Mouse (Mus musculus): Measurements from ENCODE around the gene Dok5. TPM values are rescaled to one million over a fixed set of nuclear protein-coding genes. Genes with fewer than 3 reads are reported as not detected.

Gene Dok5
- polyA plus RNA-seq, 1 experiment from 2014 or later = 6.1 TPM

- Histone ChIP-seq H3K36me3 (no peaks in the 10 kb centered on the region), H3K4me1 (no peaks in the 10 kb centered on the region), H3K27me3 (replicated peaks) (no peaks in the 10 kb centered on the region), H3K9ac (no peak overlapping the region), H3K9me3 (no peaks in the 10 kb centered on the region), H3K4me2 (no peak overlapping the region), H3K4me3 (no peak overlapping the region), H3K27ac (replicated peaks) (no peak overlapping the region)
- 80% methylated on average over 13 of the region's 13 CpGs for WGBS
- ATAC-seq (ENCODE audit: extremely low read depth, insufficient number of reproducible peaks, low FRiP score, low TSS enrichment) = no peak
Observed at GRCm38 (mm10) chr2:170902204-170903028, 170.8 kb downstream of the Dok5 start.

DNA sequence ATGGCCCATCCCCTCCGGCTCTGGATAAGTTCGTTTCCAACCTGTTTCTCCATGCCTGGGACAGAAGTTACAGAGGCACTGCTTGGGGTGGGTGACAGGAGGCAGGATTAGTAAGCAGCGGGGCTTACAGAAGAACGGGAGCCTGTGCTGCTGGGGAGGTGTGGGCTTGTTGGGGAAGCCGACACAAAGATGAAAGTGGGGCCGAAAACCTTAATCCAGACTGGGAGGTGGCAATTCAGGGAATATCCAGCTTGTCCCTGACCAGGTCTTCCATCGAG is 171.4 kb downstream of the Dok5 start:
- H3K4me2 ChIP-seq = no peak overlapping the region
- no peak overlapping the region for H3K4me3 ChIP-seq
- no peak for ATAC-seq (ENCODE audit: extremely low read depth, insufficient number of reproducible peaks, low FRiP score, low TSS enrichment)
- WGBS = 80% methylated on average over 7 of the region's 7 CpGs
- no peaks in the 10 kb centered on the region for H3K4me1 ChIP-seq
- H3K27ac ChIP-seq (replicated peaks) = no peak overlapping the region
- no peak overlapping the region for H3K9ac ChIP-seq
- no peaks in the 10 kb centered on the region for H3K27me3 ChIP-seq (replicated peaks)
- no peaks in the 10 kb centered on the region for H3K36me3 ChIP-seq
- no peaks in the 10 kb centered on the region for H3K9me3 ChIP-seq

DNA sequence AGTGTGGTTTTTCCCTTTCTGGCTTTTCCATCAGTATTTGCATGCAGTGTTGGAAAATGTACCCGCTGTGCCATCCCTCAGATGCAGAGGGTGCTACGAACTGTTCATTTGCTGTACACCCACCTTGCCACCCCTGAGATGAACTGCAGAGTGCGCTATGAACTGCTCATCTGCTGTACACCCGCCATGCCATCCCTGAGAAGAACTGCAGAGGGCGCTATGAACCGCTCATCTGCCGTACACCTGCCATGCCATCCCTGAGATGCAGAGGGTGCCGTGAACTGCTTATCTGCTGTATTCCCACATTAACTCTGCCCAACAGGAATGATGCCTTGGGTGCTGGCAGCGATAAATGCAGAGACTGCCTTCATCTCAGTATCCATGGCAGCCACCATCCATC is 171.8 kb downstream of the Dok5 start:
- Histone ChIP-seq H3K4me3 (no peak overlapping the region), H3K27ac (replicated peaks) (no peak overlapping the region), H3K36me3 (no peaks in the 10 kb centered on the region), H3K9ac (no peak overlapping the region), H3K4me1 (no peaks in the 10 kb centered on the region), H3K4me2 (no peak overlapping the region), H3K9me3 (no peaks in the 10 kb centered on the region), H3K27me3 (replicated peaks) (no peaks in the 10 kb centered on the region)
- 79% methylated on average over 9 of the region's 9 CpGs for whole genome bisulfite sequencing
- ATAC-seq (ENCODE audit: extremely low read depth, insufficient number of reproducible peaks, low FRiP score, low TSS enrichment) = no peak

DNA sequence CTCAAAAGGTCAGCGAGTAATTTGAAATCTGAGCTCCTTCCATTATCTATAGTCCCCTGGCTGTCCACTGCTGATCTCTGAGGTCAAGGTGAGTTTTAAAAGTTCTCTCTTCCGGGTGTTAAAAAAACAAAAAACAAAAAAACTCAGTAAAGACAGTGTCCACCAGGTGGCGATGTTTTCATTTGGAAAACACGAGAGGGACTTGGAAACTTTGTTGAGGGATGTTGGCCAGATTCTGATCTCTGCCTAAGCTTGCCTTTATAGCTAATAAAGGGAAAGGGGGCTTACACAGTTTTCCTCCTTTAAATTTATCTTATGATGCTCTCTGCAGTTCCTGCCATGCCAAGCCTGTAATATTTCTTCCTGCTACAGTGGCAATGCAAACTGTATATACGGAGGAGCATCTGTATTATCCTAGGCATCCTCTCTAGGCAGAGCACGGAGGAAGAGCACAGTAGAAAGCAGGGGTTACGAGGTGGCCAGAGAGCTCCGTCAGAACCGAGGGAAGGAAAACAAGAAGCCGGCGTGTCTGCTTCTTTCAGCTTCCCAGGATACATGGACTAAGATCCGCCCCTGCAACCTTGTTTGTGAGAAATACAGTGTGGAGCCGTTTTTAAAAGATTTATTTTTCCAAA is 181.1 kb downstream of the Dok5 start:
- no peak overlapping the region for H3K27ac ChIP-seq (replicated peaks)
- H3K27me3 ChIP-seq (replicated peaks) = peaks cover 10% of the 10 kb centered on the region; the same call in 1 of the 2 replicates
- 38% methylated on average over 13 of the region's 13 CpGs for WGBS
- H3K4me1 ChIP-seq = peaks cover 6% of the 10 kb centered on the region; the same call in 1 of the 2 replicates
- no peak overlapping the region for H3K4me3 ChIP-seq
- no peak for ATAC-seq (ENCODE audit: extremely low read depth, insufficient number of reproducible peaks, low FRiP score, low TSS enrichment)
- H3K36me3 ChIP-seq = no peaks in the 10 kb centered on the region
- no peaks in the 10 kb centered on the region for H3K9me3 ChIP-seq
- H3K9ac ChIP-seq = no peak overlapping the region
- H3K4me2 ChIP-seq = no peak overlapping the region

- H3K4me2 ChIP-seq = no peak overlapping the region
- no peak overlapping the region for H3K9ac ChIP-seq
- H3K36me3 ChIP-seq = no peaks in the 10 kb centered on the region
- ATAC-seq (ENCODE audit: extremely low read depth, insufficient number of reproducible peaks, low FRiP score, low TSS enrichment) = no peak
- peaks cover 10% of the 10 kb centered on the region; the same call in 1 of the 2 replicates for H3K27me3 ChIP-seq (replicated peaks)
- H3K27ac ChIP-seq (replicated peaks) = no peak overlapping the region
- 82% methylated on average over 11 of the region's 11 CpGs for WGBS
- H3K4me1 ChIP-seq = peaks cover 6% of the 10 kb centered on the region; the same call in 1 of the 2 replicates
- no peak overlapping the region for H3K4me3 ChIP-seq
- no peaks in the 10 kb centered on the region for H3K9me3 ChIP-seq
Observed at GRCm38 (mm10) chr2:170913863-170914262, 182.3 kb downstream of the Dok5 start.

DNA sequence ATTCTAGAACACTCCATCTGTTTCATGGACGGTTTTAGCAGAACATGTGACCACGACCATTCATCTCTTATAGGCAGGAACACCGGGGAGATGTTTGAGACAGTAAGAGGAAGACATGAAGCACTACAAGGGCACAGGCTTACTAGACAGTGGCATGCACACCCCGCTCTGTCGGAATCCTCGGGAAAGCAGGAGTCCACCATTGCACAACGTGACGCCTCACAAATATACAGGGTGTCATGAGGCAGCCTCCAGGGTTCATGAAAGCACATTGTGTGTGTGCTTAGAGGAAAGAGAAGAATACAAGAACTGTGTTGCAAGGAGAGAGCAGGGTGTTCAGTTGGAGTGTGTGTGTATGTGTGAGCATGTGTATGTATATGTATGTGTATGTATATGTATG is 184.0 kb downstream of the Dok5 start:
- H3K9ac ChIP-seq = no peak overlapping the region
- no peak overlapping the region for H3K27ac ChIP-seq (replicated peaks)
- H3K27me3 ChIP-seq (replicated peaks) = peaks cover 10% of the 10 kb centered on the region; the same call in 1 of the 2 replicates
- WGBS = 79% methylated on average over 8 of the region's 8 CpGs
- no peak overlapping the region for H3K4me3 ChIP-seq
- no peaks in the 10 kb centered on the region for H3K9me3 ChIP-seq
- H3K4me1 ChIP-seq = peaks cover 6% of the 10 kb centered on the region; the same call in 1 of the 2 replicates
- no peaks in the 10 kb centered on the region for H3K36me3 ChIP-seq
- ATAC-seq (ENCODE audit: extremely low read depth, insufficient number of reproducible peaks, low FRiP score, low TSS enrichment) = no peak
- H3K4me2 ChIP-seq = no peak overlapping the region

DNA sequence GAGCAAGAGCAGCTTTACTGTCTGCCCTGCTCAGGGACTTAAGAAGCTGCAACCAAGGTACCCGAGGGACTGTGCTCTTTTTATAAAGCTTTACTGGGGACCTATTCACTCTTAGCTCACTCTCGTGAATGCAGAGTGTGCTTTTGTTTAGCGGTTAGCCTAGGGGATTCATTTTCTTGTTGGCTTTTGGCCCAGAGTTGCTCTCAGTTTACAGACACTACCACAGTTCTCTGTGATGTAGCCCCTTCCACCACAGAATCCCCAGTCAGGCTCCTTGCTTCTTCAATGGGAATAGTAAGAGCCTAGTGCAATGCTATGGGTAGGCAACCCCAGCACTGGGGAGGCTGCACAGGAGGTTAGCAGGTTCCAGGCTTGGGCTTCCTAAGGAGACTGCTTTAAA is 190.7 kb downstream of the Dok5 start:
- Histone ChIP-seq H3K27ac (replicated peaks) (no peak overlapping the region), H3K4me2 (no peak overlapping the region), H3K4me1 (peaks cover 6% of the 10 kb centered on the region; the same call in 1 of the 2 replicates), H3K36me3 (no peaks in the 10 kb centered on the region), H3K4me3 (no peak overlapping the region), H3K9ac (no peak overlapping the region), H3K9me3 (no peaks in the 10 kb centered on the region), H3K27me3 (replicated peaks) (no peaks in the 10 kb centered on the region)
- 46% methylated on average over 3 of the region's 3 CpGs for WGBS
- ATAC-seq (ENCODE audit: extremely low read depth, insufficient number of reproducible peaks, low FRiP score, low TSS enrichment) = no peak

DNA sequence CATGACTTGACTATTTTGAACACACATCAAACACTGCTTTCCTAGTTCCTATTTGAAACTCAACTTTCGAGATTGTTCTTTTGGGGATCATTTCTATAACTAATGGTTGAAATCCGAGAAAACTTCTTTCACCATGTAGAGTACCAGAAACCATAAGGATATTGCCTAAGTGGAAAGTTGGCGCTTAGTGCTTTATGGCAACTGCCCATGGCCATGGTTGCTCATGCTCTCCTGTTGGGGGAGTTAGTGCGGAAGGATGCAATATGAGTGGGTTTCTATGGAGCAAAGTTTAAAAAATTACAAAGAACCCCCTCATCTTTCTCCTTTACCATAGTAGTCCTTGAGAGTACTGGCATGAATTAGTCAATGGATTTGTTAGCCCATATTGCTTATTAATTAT is 192.5 kb downstream of the Dok5 start:
- H3K4me1 ChIP-seq = peaks cover 6% of the 10 kb centered on the region; the same call in 1 of the 2 replicates
- no peaks in the 10 kb centered on the region for H3K36me3 ChIP-seq
- H3K27me3 ChIP-seq (replicated peaks) = no peaks in the 10 kb centered on the region
- H3K9me3 ChIP-seq = no peaks in the 10 kb centered on the region
- H3K9ac ChIP-seq = no peak overlapping the region
- no peak overlapping the region for H3K27ac ChIP-seq (replicated peaks)
- ATAC-seq (ENCODE audit: extremely low read depth, insufficient number of reproducible peaks, low FRiP score, low TSS enrichment) = no peak
- no peak overlapping the region for H3K4me3 ChIP-seq
- no peak overlapping the region for H3K4me2 ChIP-seq
- 78% methylated on average over 4 of the region's 4 CpGs for WGBS

DNA sequence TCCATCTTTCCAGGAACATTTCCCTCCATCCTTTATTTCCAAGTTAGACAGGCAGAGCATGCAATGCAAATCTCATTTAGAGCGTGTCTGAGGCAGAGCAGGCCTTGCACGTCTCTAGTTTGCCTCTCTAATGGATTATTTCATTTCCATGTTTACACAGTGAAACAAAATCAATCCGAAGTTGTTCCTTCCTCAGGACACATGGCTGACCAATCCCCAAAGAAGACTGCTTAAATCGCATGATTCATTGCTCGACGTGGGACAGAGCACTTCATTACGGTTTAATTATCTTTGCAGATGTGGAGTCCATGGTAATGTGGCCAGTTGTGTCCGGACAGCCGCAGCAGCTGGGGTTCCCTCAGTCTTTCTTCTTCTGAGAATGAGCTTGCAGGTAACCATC is 194.6 kb downstream of the Dok5 start:
- Histone ChIP-seq H3K9me3 (no peaks in the 10 kb centered on the region), H3K4me1 (peaks cover 6% of the 10 kb centered on the region; the same call in 1 of the 2 replicates), H3K27me3 (replicated peaks) (no peaks in the 10 kb centered on the region), H3K36me3 (no peaks in the 10 kb centered on the region), H3K4me3 (no peak overlapping the region), H3K9ac (no peak overlapping the region), H3K27ac (replicated peaks) (no peak overlapping the region), H3K4me2 (no peak overlapping the region)
- WGBS = 77% methylated on average over 9 of the region's 9 CpGs
- no peak for ATAC-seq (ENCODE audit: extremely low read depth, insufficient number of reproducible peaks, low FRiP score, low TSS enrichment)

Other genes starting within 250 kb of the Dok5 start
- gene Pfdn4, start 235.4 kb upstream of the Dok5 start, polyA plus RNA-seq (2015; fragmentation: Nextera tagmentation; extraction: Ambion mirVana) = 48.4 and 51.7 TPM in 2 replicates
- gene Cyp24a1, start 234.7 kb upstream of the Dok5 start, polyA plus RNA-seq (2015; fragmentation: Nextera tagmentation; extraction: Ambion mirVana) = not detected in 2 replicates
- not detected in 2 replicates for gene 4930470P17Rik, start 129.8 kb upstream of the Dok5 start, polyA plus RNA-seq (2015; fragmentation: Nextera tagmentation; extraction: Ambion mirVana)

Data from heart, embryonic 13.5 days (tissue).